Mouse (Mus musculus) small intestine, adult 2 months (tissue): ENCODE results near the gene Ccdc57.

ENCODE experiments used
- CTCF ChIP-seq: fragments of 200-500 bp; IDR thresholded peaks from 2 replicates; pipeline ENCODE4 v1.5.1; 2012; ENCODE audit warnings: low read depth, mild to moderate bottlenecking, control low read depth, inconsistent platforms, low read length, moderate library complexity, mixed read lengths; ENCODE audit not compliant: insufficient replicate concordance, insufficient read length; ENCODE audit errors: extremely low read depth
- POLR2A ChIP-seq: fragments of 200-500 bp; IDR thresholded peaks from 2 replicates; pipeline ENCODE4 v1.6.1; 2012; ENCODE audit warnings: low read depth, mild to moderate bottlenecking, control low read depth, inconsistent platforms, low read length, moderate library complexity

DNA sequence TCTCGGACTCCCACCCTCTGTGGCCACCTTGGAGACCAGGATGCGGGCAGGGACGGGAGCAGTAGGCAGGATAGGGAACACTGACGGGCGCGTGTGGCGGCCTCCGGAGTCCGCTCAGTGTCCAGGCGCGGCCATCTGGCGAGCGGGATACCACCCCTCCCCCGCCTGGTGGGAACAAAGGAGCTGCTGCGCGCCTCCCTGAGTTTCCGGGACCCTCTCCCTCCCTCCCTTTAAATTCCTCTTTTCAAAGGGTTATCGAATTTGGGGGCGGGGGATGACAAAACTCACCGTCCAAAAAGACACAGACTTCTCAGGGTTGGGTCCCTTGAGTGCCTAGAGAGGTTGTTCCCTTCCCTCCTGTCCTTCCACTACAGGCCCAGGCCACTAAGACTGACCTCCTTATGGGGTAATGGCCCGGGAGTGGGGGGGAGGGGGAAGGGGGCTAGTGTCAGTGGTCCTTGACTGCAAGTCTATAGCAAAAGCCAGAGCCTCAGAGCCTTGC is 107.8 kb downstream of the Ccdc57 start:
- TF ChIP-seq CTCF (no peak), POLR2A (no peak)
